Mouse (Mus musculus) kidney, embryonic 16.5 days (tissue): ENCODE measurements around the gene Vnn1. TPM values are rescaled to one million over a fixed set of nuclear protein-coding genes. Genes with fewer than 3 reads are reported as not detected.

Source experiments
- ATAC-seq: fragments of 200-750 bp; cut with Nextera tagmentation; 2 replicates; pipeline ENCODE4 v1.8.0; 2017; ENCODE audit warnings: moderate TSS enrichment; ENCODE audit not compliant: low FRiP score, low TSS enrichment
- H3K27ac ChIP-seq: fragments of 300-500 bp; sonication (generic); 2 replicates; pipeline ENCODE4 v1.5.1; 2014; ENCODE audit warnings: low read length
- H3K27me3 ChIP-seq: fragments of 300-500 bp; sonication (generic); 2 replicates; pipeline ENCODE4 v1.6.1; 2014; ENCODE audit warnings: low read length, control low read depth, mixed read lengths; ENCODE audit not compliant: insufficient read depth
- H3K36me3 ChIP-seq: fragments of 300-500 bp; sonication (generic); 2 replicates; pipeline ENCODE4 v1.6.1; 2014; ENCODE audit warnings: low read length, control low read depth, mixed read lengths; ENCODE audit not compliant: insufficient read depth
- H3K4me1 ChIP-seq: fragments of 300-500 bp; sonication (generic); 2 replicates; pipeline ENCODE4 v1.6.1; 2014; ENCODE audit warnings: low read length, control low read depth, mixed read lengths; ENCODE audit not compliant: insufficient read depth
- H3K4me2 ChIP-seq: fragments of 300-500 bp; sonication (generic); replicated peaks from 2 replicates; pipeline ENCODE4 v1.6.1; 2014; ENCODE audit warnings: low read depth, low read length
- H3K4me3 ChIP-seq: fragments of 300-500 bp; sonication (generic); 2 replicates; pipeline ENCODE4 v1.5.1; 2014; ENCODE audit warnings: mild to moderate bottlenecking, low read length
- H3K9ac ChIP-seq: fragments of 300-500 bp; sonication (generic); replicated peaks from 2 replicates; pipeline ENCODE4 v1.6.1; 2014; ENCODE audit warnings: low read length
- H3K9me3 ChIP-seq: fragments of 300-500 bp; sonication (generic); 2 replicates; pipeline ENCODE4 v1.6.1; 2016; ENCODE audit warnings: low read length, control low read depth
- WGBS: fragments of 180-500 bp; shearing (Covaris S2); extraction: QIAGEN DNeasy Blood & Tissue Kit; methylation state at CpG from one replicate; pipeline ENCODE4 v1.1.7; 2014; 5-methylcytosine and 5-hydroxymethylcytosine counted together
- polyA plus RNA-seq: library from polyadenylated mRNA; unstranded; fragments of >200 nt; fragmentation: Nextera tagmentation; extraction: Ambion mirVana; gene quantifications from 2 replicates; pipeline ENCODE4 v1.2.1, GENCODE M21; 2015

Vnn1 gene
- polyA plus RNA-seq = 4.2 and 4.5 TPM in 2 replicates

- H3K9me3 ChIP-seq = no peaks in the 10 kb centered on the region
- H3K4me1 ChIP-seq = peaks cover 9% of the 10 kb centered on the region
- no peak for ATAC-seq
- H3K4me2 ChIP-seq = peak within 1 kb of the TSS; percentile 58
- peak within 1 kb of the TSS; percentile 63 for H3K9ac ChIP-seq
- peak within 1 kb of the TSS; percentile 37 for H3K4me3 ChIP-seq
- WGBS = 29% methylated on average over 21 of the region's 21 CpGs
- no peak within 1 kb of the TSS for H3K27ac ChIP-seq
- no peaks in the 10 kb centered on the region for H3K27me3 ChIP-seq
- no peaks in the 10 kb centered on the region for H3K36me3 ChIP-seq
These were observed at the start of gene Vnn1 for GRCm38 (mm10) chr10:23894601-23895349. TSS of gene Vnn1 (plus strand) at chr10:23894688.

- no peak within 1 kb of the TSS for H3K4me3 ChIP-seq
- H3K36me3 ChIP-seq = no peaks in the 10 kb centered on the region
- no peak within 1 kb of the TSS for H3K27ac ChIP-seq
- no peaks in the 10 kb centered on the region for H3K27me3 ChIP-seq
- 70% methylated on average over 4 of the region's 4 CpGs for WGBS
- H3K9me3 ChIP-seq = no peaks in the 10 kb centered on the region
- H3K4me2 ChIP-seq = no peak within 1 kb of the TSS
- H3K4me1 ChIP-seq = no peaks in the 10 kb centered on the region
- no peak for ATAC-seq
- no peak within 1 kb of the TSS for H3K9ac ChIP-seq
These were observed 43.1 kb upstream of the Vnn1 start, which contains the start of gene Vnn3 for GRCm38 (mm10) chr10:23851228-23851912. TSS of gene Vnn3 (plus strand) at chr10:23851462.

- 80% methylated on average over 2 of the region's 2 CpGs for WGBS
- Histone ChIP-seq H3K36me3 (no peaks in the 10 kb centered on the region), H3K9ac (no peak overlapping the region), H3K27ac (no peak overlapping the region), H3K4me2 (no peak overlapping the region), H3K9me3 (no peaks in the 10 kb centered on the region), H3K4me1 (no peaks in the 10 kb centered on the region), H3K27me3 (no peaks in the 10 kb centered on the region), H3K4me3 (no peak overlapping the region)
- ATAC-seq = no peak
These were observed 42.4 kb upstream of the Vnn1 start for GRCm38 (mm10) chr10:23852096-23852495.

GRCm38 (mm10) chr10:23864362-23865312 is 29.9 kb upstream of the Vnn1 start:
- Histone ChIP-seq H3K9me3 (peaks cover 17% of the 10 kb centered on the region), H3K27ac (no peak overlapping the region), H3K4me3 (no peak overlapping the region), H3K36me3 (no peaks in the 10 kb centered on the region), H3K4me1 (0 out of 2 replicates have a peak, but pooled peaks cover 3% of the 10 kb centered on the region), H3K4me2 (no peak overlapping the region), H3K9ac (no peak overlapping the region), H3K27me3 (no peaks in the 10 kb centered on the region)
- WGBS = 48% methylated on average over 9 of the region's 9 CpGs
- ATAC-seq = 0 out of 2 replicates have a peak, but pooled peaks have one; percentile 46

GRCm38 (mm10) chr10:23880695-23881094 is 13.8 kb upstream of the Vnn1 start:
- Histone ChIP-seq H3K9me3 (no peaks in the 10 kb centered on the region), H3K27ac (no peak overlapping the region), H3K36me3 (no peaks in the 10 kb centered on the region), H3K4me3 (no peak overlapping the region), H3K9ac (no peak overlapping the region), H3K27me3 (no peaks in the 10 kb centered on the region), H3K4me1 (no peaks in the 10 kb centered on the region), H3K4me2 (no peak overlapping the region)
- WGBS = 86% methylated on average over 6 of the region's 6 CpGs
- ATAC-seq = no peak

- no peaks in the 10 kb centered on the region for H3K36me3 ChIP-seq
- H3K4me1 ChIP-seq = no peaks in the 10 kb centered on the region
- no peak overlapping the region for H3K27ac ChIP-seq
- H3K4me2 ChIP-seq = no peak overlapping the region
- no peak overlapping the region for H3K4me3 ChIP-seq
- WGBS = 79% methylated on average over 1 of the region's 1 CpGs
- no peak for ATAC-seq
- H3K27me3 ChIP-seq = no peaks in the 10 kb centered on the region
- H3K9ac ChIP-seq = no peak overlapping the region
- no peaks in the 10 kb centered on the region for H3K9me3 ChIP-seq
These were observed 9.6 kb upstream of the Vnn1 start for GRCm38 (mm10) chr10:23884910-23885309.

GRCm38 (mm10) chr10:23886060-23886459 is 8.4 kb upstream of the Vnn1 start:
- H3K27ac ChIP-seq = no peak overlapping the region
- H3K4me1 ChIP-seq = no peaks in the 10 kb centered on the region
- H3K4me2 ChIP-seq = no peak overlapping the region
- H3K27me3 ChIP-seq = no peaks in the 10 kb centered on the region
- ATAC-seq = no peak
- H3K36me3 ChIP-seq = no peaks in the 10 kb centered on the region
- WGBS = 83% methylated on average over 3 of the region's 3 CpGs
- no peaks in the 10 kb centered on the region for H3K9me3 ChIP-seq
- no peak overlapping the region for H3K4me3 ChIP-seq
- H3K9ac ChIP-seq = no peak overlapping the region

GRCm38 (mm10) chr10:23892987-23893386 is 1.5 kb upstream of the Vnn1 start:
- Histone ChIP-seq H3K4me1 (peaks cover 9% of the 10 kb centered on the region), H3K27me3 (no peaks in the 10 kb centered on the region), H3K4me2 (no peak overlapping the region), H3K36me3 (no peaks in the 10 kb centered on the region), H3K9ac (no peak overlapping the region), H3K9me3 (no peaks in the 10 kb centered on the region), H3K4me3 (no peak overlapping the region), H3K27ac (no peak overlapping the region)
- no peak for ATAC-seq
- WGBS = 87% methylated on average over 1 of the region's 1 CpGs

GRCm38 (mm10) chr10:23895376-23895775 is 888 bp downstream of the Vnn1 start:
- Histone ChIP-seq H3K27me3 (no peaks in the 10 kb centered on the region), H3K4me3 (no peak overlapping the region), H3K4me1 (peaks cover 9% of the 10 kb centered on the region), H3K36me3 (no peaks in the 10 kb centered on the region), H3K4me2 (no peak overlapping the region), H3K9ac (no peak overlapping the region), H3K27ac (no peak overlapping the region), H3K9me3 (no peaks in the 10 kb centered on the region)
- no peak for ATAC-seq
- WGBS = 78% methylated on average over 7 of the region's 7 CpGs
